Mouse (Mus musculus): ENCODE results near the gene Prss44. TPM values are rescaled to one million over a fixed set of nuclear protein-coding genes. Genes with fewer than 3 reads are reported as not detected.

Gene Prss44
- polyA plus RNA-seq, 1 experiment from 2014 or later: not detected

Other genes starting within 250 kb of the Prss44 start
- 37.8 and 39.3 TPM in 2 replicates for gene Nradd, start 189.5 kb upstream of the Prss44 start, polyA plus RNA-seq (2016; fragmentation: Nextera tagmentation; extraction: Ambion mirVana)
- gene Nbeal2, start 159.8 kb upstream of the Prss44 start, polyA plus RNA-seq (2016; fragmentation: Nextera tagmentation; extraction: Ambion mirVana): 1.9 and 2.0 TPM in 2 replicates
- 174 and 177 TPM in 2 replicates for gene Ccdc12, start 157.5 kb upstream of the Prss44 start, polyA plus RNA-seq (2016; fragmentation: Nextera tagmentation; extraction: Ambion mirVana)
- 0.86 and 4.4 TPM in 2 replicates for gene Myl3, start 72.1 kb upstream of the Prss44 start, polyA plus RNA-seq (2016; fragmentation: Nextera tagmentation; extraction: Ambion mirVana)
- gene Pth1r, start 66.8 kb upstream of the Prss44 start, polyA plus RNA-seq (2016; fragmentation: Nextera tagmentation; extraction: Ambion mirVana): 39.2 and 46.3 TPM in 2 replicates
- gene Prss42, start 15.8 kb upstream of the Prss44 start, polyA plus RNA-seq (2016; fragmentation: Nextera tagmentation; extraction: Ambion mirVana): not detected in 2 replicates
- not detected in 2 replicates for gene Prss43, start 12.7 kb downstream of the Prss44 start, polyA plus RNA-seq (2016; fragmentation: Nextera tagmentation; extraction: Ambion mirVana)
- not detected in 2 replicates for gene Prss45, start 20.6 kb downstream of the Prss44 start, polyA plus RNA-seq (2016; fragmentation: Nextera tagmentation; extraction: Ambion mirVana)
- not detected in 2 replicates for gene Prss46, start 30.5 kb downstream of the Prss44 start, polyA plus RNA-seq (2016; fragmentation: Nextera tagmentation; extraction: Ambion mirVana)
- 0.55 and 0.67 TPM in 2 replicates for gene Prss50, start 44.0 kb downstream of the Prss44 start, polyA plus RNA-seq (2016; fragmentation: Nextera tagmentation; extraction: Ambion mirVana)
- 1.5 and 2.1 TPM in 2 replicates for gene Als2cl, start 65.9 kb downstream of the Prss44 start, polyA plus RNA-seq (2016; fragmentation: Nextera tagmentation; extraction: Ambion mirVana)
- gene Tmie, start 66.1 kb downstream of the Prss44 start, polyA plus RNA-seq (2016; fragmentation: Nextera tagmentation; extraction: Ambion mirVana): 0.31 and 0.60 TPM in 2 replicates
- not detected in 2 replicates for gene Fam240a, start 102.9 kb downstream of the Prss44 start, polyA plus RNA-seq (2016; fragmentation: Nextera tagmentation; extraction: Ambion mirVana)
- gene Tdgf1, start 132.2 kb downstream of the Prss44 start, polyA plus RNA-seq (2016; fragmentation: Nextera tagmentation; extraction: Ambion mirVana): not detected in 2 replicates
- 0.14 and 0.15 TPM in 2 replicates for gene Lrrc2, start 137.6 kb downstream of the Prss44 start, polyA plus RNA-seq (2016; fragmentation: Nextera tagmentation; extraction: Ambion mirVana)
- gene Rtp3, start 176.6 kb downstream of the Prss44 start, polyA plus RNA-seq (2016; fragmentation: Nextera tagmentation; extraction: Ambion mirVana): 0.11 and 0.40 TPM in 2 replicates
- gene Ltf, start 205.3 kb downstream of the Prss44 start, polyA plus RNA-seq (2016; fragmentation: Nextera tagmentation; extraction: Ambion mirVana): not detected in 2 replicates
- 0.35 and 0.98 TPM in 2 replicates for gene Ccrl2, start 243.5 kb downstream of the Prss44 start, polyA plus RNA-seq (2016; fragmentation: Nextera tagmentation; extraction: Ambion mirVana)